Mouse (Mus musculus) lung, adult 2 months (tissue): Measurements from ENCODE around the gene Erp27. TPM values are rescaled to one million over a fixed set of nuclear protein-coding genes. Genes with fewer than 3 reads are reported as not detected.

Experiments used
- DNase-seq: peaks from one replicate; pipeline ENCODE4 v3.0.0; 2022
- H3K4me1 ChIP-seq: fragments of 200-500 bp; 2 replicates; pipeline ENCODE4 v1.6.1; 2011; ENCODE audit warnings: low read length; ENCODE audit not compliant: control insufficient read depth, insufficient read depth
- H3K4me3 ChIP-seq: fragments of 200-500 bp; replicated peaks from 2 replicates; pipeline ENCODE3; 2011; ENCODE audit warnings: low read depth, mild to moderate bottlenecking, control low read depth, low read length; ENCODE audit errors: extremely low read depth
- CTCF ChIP-seq: fragments of 200-500 bp; IDR thresholded peaks from 2 replicates; pipeline ENCODE4 v1.5.1; 2011; ENCODE audit warnings: mild to moderate bottlenecking, low read length, control low read depth; ENCODE audit not compliant: insufficient read depth
- POLR2A ChIP-seq: fragments of 200-500 bp; IDR thresholded peaks from 2 replicates; pipeline ENCODE4 v1.6.1; 2011; ENCODE audit warnings: low read depth, mild to moderate bottlenecking, control low read depth, low read length, borderline replicate concordance; ENCODE audit errors: extremely low read depth
- WGBS: fragments of 180-500 bp; shearing (Covaris S2); methylation state at CpG from one replicate; pipeline ENCODE4 v1.1.7; 2018; 5-methylcytosine and 5-hydroxymethylcytosine counted together
- polyA plus RNA-seq: library from polyadenylated mRNA; depleted of rRNA; stranded (reverse); fragments of >200 nt; gene quantifications from 2 replicates; pipeline ENCODE4 v1.2.3, GENCODE M21; 2012

Gene Erp27
- polyA plus RNA-seq, 1 experiment, result 0.26 TPM

GRCm38 (mm10) chr6:136912751-136913265 lies 9.2 kb downstream of the Erp27 start:
- Histone ChIP-seq H3K4me3 (no peak overlapping the region), H3K4me1 (no peaks in the 10 kb centered on the region; the same call in 1 of the 2 replicates)
- no peak for DNase-seq
- no peak for TF ChIP-seq CTCF
- no peak for TF ChIP-seq POLR2A
- WGBS, result 100% methylated on average over 1 of the region's 2 CpGs

GRCm38 (mm10) chr6:136910247-136910890 lies 11.6 kb downstream of the Erp27 start:
- DNase-seq, result no peak
- no peak for TF ChIP-seq CTCF
- TF ChIP-seq POLR2A, result no peak
- no peak overlapping the region for H3K4me3 ChIP-seq
- peaks cover 4% of the 10 kb centered on the region for H3K4me1 ChIP-seq
- WGBS, result 56% methylated on average over 9 of the region's 9 CpGs

DNA sequence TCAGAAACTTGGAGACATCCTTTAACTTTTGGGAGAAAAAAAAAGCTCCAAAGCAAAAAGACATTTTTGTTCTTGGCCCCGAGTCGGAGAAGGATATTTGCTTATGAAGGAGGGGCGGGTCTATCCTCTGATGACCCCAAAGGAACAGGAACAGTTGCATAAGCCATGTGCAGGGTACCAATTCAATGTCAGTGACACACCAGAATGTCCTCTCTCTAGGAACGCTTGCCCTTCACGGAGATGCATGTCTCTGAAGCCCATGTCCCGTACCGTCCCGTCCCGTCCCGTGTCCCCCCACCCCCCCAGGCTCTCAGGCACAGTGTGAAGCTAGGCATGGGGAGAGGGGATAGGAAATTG lies 15.1 kb downstream of the Erp27 start:
- no peak for DNase-seq
- Histone ChIP-seq H3K4me3 (no peak overlapping the region), H3K4me1 (peaks cover 4% of the 10 kb centered on the region; the same call in 1 of the 2 replicates)
- 56% methylated on average over 10 of the region's 10 CpGs for WGBS
- TF ChIP-seq POLR2A (no peak), CTCF (no peak)

DNA sequence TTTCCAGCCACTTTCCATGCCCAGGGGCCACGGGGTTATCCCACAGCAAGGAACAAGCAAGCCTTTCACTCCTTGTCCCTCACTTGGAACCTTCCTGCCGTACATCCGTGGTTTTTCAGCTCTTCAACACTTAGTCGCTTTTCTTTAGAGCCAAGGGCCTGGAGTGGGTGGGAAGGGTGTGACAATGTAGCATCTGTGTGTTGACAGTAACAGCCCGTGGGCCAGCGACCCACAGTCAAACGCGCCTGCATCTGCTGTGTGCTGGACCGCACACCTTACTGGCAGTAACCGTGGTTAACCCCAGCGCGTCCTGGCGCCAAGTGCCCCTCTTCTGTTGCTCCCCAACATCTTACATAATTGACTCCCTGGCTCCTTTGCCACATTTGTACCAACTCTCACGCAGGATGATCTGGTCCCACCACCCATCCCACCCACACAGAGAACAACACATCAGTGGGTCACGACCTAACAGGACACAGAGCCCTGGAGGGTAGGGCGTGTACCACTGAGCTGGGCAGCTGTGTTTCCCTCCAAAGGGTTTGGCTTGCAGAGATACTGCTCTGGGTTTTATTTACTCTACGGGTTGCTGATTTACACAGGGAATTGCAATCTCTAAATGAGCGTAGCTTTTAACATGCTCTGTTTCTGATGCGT lies 15.6 kb downstream of the Erp27 start:
- no peak for TF ChIP-seq POLR2A
- no peak for TF ChIP-seq CTCF
- 53% methylated on average over 19 of the region's 19 CpGs for WGBS

DNA sequence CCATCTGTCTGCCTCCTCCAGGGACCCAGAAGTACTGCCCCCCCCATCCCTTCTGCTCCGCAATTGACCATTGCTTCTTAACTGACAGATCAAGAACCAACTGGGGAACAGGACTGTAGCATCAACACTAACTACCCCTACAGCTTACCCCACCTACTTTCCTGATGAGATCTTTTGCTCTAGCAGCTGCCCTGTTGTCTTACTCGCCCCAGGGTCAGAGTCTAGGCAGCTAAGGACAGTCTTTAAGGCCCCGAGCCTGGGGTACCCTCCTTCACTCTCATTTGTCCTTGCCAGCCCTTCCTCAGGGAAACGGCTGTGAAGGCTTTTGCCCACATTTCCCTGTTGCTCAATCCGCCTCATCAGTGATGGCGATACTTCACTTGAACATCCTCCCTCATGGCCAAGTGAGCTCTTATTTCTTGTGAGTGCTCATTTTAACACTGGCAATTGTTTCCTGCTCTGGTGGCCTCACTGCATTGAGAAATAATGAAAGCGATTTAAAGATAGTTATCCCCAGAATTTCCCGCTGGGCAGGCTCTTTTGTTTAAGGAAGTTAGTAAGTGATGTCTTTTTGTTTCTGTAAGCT lies 18.0 kb downstream of the Erp27 start:
- 39% methylated on average over 8 of the region's 8 CpGs for WGBS
- DNase-seq, result no peak
- TF ChIP-seq CTCF (no peak), POLR2A (no peak)
- Histone ChIP-seq H3K4me1 (peaks cover 6% of the 10 kb centered on the region), H3K4me3 (no peak overlapping the region)

More for the DNA sequence above, 15.6 kb downstream of the Erp27 start:
- H3K4me3 ChIP-seq, result no peak overlapping the region
- DNase-seq, result no peak
- H3K4me1 ChIP-seq, result peaks cover 4% of the 10 kb centered on the region; the same call in 1 of the 2 replicates

- DNase-seq, result no peak
- WGBS, result 70% methylated on average over 9 of the region's 9 CpGs
Measured at GRCm38 (mm10) chr6:136902527-136902926, 19.5 kb downstream of the Erp27 start.

DNA sequence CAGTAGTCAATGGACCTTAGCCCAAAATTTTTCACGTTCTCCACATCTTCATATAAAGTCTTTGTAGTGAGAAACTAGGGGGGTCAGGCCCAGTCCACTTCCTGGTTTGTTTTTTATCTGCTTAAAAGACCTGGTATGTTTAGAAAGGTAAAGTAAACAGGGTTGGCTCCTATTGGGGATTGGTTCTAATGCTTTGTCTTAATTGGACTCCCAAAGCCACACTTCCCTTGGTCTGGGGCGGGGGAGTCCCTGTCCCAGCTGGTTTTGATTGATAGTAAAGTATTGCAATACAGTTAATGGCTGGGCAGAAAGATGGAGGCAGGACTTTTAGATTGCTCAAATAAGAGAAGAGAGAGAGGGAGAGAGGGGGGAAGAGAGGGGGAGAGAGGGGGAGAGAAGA lies 21.0 kb downstream of the Erp27 start:
- no peak overlapping the region for H3K4me3 ChIP-seq
- no peak for TF ChIP-seq CTCF
- no peak for TF ChIP-seq POLR2A
- H3K4me1 ChIP-seq, result peaks cover 2% of the 10 kb centered on the region; the same call in 1 of the 2 replicates
- no peak for DNase-seq
- WGBS, result 57% methylated on average over 2 of the region's 2 CpGs

More at GRCm38 (mm10) chr6:136902527-136902926, 19.5 kb downstream of the Erp27 start:
- no peak for TF ChIP-seq POLR2A
- Histone ChIP-seq H3K4me1 (peaks cover 6% of the 10 kb centered on the region), H3K4me3 (no peak overlapping the region)

DNA sequence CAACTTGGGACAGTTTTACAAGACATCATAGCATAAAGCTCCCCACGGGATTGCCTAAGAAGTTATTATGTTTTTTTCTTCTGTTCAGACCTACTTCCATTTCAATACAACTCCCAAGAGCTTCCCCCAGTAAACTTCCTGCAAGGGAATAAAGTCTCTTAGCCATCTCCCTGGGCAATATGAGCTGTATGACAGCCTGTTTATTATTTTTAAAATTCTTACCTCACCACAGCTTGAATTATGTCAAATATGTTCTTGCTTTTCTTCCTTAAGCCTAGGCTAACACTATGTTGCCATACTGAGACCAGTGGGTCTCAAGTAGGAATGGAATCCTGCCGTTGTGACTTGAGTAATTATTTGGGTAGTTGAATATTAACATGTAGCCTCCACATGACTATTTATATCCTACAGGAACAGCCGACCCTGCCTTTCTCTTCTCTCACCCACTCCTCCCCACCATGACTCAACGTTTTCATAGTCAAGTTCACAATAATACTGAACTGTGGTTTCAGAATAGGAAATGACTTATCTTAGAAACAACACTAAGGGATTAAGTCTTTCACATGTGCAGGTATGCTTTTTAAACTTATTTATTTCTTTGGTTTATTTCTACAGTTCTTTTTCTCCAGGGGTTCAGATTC lies 21.5 kb downstream of the Erp27 start:
- no peak for DNase-seq
- 16% methylated on average over 4 of the region's 4 CpGs for WGBS
- no peak for TF ChIP-seq CTCF
- peaks cover 2% of the 10 kb centered on the region; the same call in 1 of the 2 replicates for H3K4me1 ChIP-seq
- no peak overlapping the region for H3K4me3 ChIP-seq

DNA sequence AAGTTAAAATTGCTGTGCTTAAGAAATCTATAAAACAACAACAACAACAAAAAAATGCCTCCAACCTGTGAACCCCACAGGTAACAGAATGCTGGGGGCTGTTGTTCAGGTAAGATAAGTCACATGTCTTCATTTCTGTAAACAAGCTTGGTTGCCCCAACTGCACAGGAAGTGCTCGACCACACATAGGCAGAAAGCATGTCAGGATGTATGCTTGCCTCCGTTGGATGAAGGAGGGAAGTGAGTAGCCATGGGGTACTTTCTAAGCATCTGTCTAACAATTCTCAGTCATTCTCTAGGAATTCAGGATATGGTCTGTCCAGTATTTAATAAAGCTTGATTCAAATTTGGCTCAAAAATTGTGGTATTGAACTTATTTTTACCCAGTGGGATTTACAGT lies 23.0 kb downstream of the Erp27 start:
- H3K4me1 ChIP-seq, result peaks cover 7% of the 10 kb centered on the region; the same call in 1 of the 2 replicates
- DNase-seq, result no peak
- no peak overlapping the region for H3K4me3 ChIP-seq
- TF ChIP-seq POLR2A, result no peak
- TF ChIP-seq CTCF, result no peak
- WGBS, result 41% methylated on average over 2 of the region's 2 CpGs
